Mouse (Mus musculus): ENCODE measurements at regions not wholly inside any gene's neighbourhood (a gene's known extent, or its start where the extent isn't known, plus 50 kb on each side); places are given as distances from the start of the nearest gene placed in this dataset.

DNA sequence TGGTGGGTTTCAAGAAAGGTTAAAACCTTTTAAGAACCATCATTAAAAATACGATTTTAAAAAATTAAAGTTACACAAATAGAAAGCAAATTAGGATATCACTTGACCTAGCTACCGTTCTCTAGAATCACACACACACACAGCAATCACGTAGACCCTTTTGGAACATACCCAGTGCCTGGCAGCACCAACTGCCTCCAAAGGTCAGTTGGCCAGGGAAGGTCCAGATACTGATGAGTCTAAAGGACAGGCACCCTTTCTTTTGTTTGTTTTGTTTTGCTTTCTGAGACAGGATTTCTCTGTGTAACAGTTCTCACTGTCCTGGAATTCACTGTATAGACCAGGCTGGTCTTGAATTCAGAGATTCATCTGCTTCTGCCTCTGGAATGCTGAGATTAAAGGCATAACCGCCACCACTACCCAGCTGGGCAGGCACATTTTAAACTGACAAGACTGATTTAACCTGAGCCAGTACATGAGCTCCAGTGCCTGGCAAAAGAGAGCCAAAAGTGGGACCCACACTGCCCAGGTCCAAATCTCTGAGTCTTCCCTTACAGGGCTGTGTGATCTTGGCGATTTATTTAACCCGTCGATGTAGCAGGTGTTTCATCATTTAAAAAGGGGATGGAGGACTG is 353.0 kb downstream of the Pmp22 start:
- H3K27me3 ChIP-seq, result no peaks in the 10 kb centered on the region
- ATAC-seq (no peak), DNase-seq (ENCODE audit: low read depth, low spot score) (no peak)
- ChIA-PET POLR2A (no interaction called here), CTCF (no interaction called here)
- no peak for TF ChIP-seq CTCF (IDR thresholded peaks at IDR 0.05)
- in situ Hi-C loops (cut with MboI; ENCODE audit: low pct_unique_long_range_greater_than_20kb), result no loop called here

DNA sequence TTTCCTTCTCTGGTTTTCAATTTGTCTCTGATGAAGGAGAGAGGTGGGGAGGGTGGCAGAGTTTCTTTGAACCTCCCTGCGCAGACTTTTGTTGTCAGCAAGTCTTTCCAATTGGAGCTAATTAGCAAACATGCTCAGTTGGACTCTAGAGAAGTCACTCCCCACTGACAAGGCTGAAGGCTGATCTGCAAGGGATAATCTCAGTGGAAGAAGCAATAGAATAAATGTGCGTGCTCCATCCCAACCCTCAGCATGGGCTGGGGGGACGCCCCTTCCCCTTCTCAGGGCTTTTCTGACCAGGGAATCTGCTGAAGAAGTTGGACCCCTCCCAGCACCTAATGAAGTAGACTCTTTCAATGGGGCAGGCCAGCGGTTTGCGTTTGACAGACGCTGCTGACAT is 353.8 kb downstream of the Pmp22 start:
- ATAC-seq, result no peak
- CTCF ChIA-PET, result no interaction called here
- POLR2A ChIA-PET, result no interaction called here
- no peaks in the 10 kb centered on the region for H3K27me3 ChIP-seq
- DNase-seq (ENCODE audit: low read depth, low spot score), result no peak
- in situ Hi-C loops (cut with MboI; ENCODE audit: low pct_unique_long_range_greater_than_20kb), result no loop called here
- TF ChIP-seq CTCF (IDR thresholded peaks at IDR 0.05), result no peak

DNA sequence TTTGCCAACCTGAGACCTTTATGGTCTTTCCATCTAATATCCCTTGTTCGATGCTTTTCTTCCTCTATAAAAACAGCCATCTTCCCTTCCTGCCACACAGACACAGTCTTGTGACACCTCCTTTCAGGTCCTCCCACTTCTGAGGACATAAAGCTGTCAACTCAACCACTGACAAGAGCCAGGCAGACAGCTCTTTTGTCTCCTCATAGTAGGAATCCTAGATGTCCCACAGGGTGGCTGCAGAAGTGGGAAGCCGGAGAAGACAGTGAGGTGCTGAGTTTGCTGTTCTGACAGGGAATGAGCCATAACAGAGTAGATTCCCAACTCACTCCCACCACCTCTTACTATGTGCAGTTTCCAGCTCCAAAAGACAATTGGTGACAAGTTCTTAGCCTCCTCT is 358.4 kb downstream of the Pmp22 start:
- H3K27me3 ChIP-seq, result no peaks in the 10 kb centered on the region
- in situ Hi-C loops (cut with MboI; ENCODE audit: low pct_unique_long_range_greater_than_20kb), result no loop called here
- POLR2A ChIA-PET, result no interaction called here
- ATAC-seq, result no peak
- CTCF ChIA-PET, result no interaction called here
- TF ChIP-seq CTCF (IDR thresholded peaks at IDR 0.05), result no peak
- no peak for DNase-seq (ENCODE audit: low read depth, low spot score)

DNA sequence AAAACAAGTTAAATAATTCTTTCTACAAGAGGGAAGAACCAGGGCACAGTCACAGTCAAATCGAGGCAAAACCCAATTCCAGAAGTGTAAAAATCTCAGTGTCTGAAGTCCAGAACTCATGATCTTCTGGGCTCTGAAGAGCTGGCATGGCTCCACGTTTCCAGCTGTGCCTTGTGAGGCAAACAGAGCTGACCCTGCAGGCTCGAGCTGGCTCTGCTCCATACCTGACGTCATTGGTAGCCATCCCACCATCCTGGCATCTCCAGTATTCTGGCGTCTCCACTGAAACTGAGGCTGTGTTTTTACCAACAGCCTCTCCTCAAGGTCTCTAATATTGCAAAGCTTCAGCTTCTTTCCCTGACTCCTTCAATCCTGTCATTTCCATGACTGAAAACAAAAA is 373.4 kb downstream of the Pmp22 start:
- DNase-seq (ENCODE audit: low read depth, low spot score) (peak; percentile 9), ATAC-seq (no peak)
- POLR2A ChIA-PET, result no interaction called here
- CTCF ChIA-PET, result no interaction called here
- in situ Hi-C loops (cut with MboI; ENCODE audit: low pct_unique_long_range_greater_than_20kb), result no loop called here
- no peaks in the 10 kb centered on the region for H3K27me3 ChIP-seq
- no peak for TF ChIP-seq CTCF (IDR thresholded peaks at IDR 0.05)

DNA sequence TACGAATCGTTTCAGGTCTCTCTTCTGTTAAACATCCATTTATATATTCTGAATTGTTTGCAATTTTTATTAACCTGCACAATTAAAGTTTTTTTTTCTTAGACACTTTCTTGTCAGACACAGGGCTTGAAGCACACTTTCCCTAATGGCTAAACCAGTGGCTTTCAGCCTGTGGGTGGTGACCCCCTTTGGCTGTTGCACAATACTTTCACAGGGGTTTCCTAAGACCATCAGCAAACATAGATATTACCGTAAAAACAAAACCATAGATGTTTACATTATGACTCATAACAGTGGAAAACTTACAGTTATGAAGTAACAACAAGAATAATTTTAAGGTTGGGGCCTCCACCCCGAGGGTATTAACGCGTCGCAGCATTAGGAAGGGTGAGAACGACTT is 378.6 kb downstream of the Pmp22 start:
- H3K27me3 ChIP-seq, result peaks cover 4% of the 10 kb centered on the region
- in situ Hi-C loops (cut with MboI; ENCODE audit: low pct_unique_long_range_greater_than_20kb), result no loop called here
- ChIA-PET CTCF (no interaction called here), POLR2A (no interaction called here)
- TF ChIP-seq CTCF (IDR thresholded peaks at IDR 0.05), result no peak
- DNase-seq (ENCODE audit: low read depth, low spot score), result no peak
- ATAC-seq, result no peak

DNA sequence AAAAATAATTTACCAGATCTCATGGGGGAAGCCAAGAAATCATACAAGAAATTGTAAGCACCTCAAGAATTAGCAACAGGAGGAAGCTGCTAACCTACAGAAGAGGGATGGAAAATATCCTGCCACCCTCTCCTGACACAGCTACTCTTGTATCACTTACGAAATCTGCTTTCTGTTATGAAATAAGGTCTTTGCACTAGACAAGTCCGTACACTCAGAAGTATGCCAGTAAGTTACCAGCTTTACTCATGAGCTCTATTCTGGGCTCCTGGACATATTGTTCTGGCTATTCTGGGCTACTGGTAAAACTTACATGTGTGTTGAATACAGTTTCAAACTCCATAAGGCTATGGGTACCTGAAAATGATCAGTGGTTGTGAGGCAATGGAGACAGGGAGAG is 379.9 kb downstream of the Pmp22 start:
- ATAC-seq (no peak), DNase-seq (ENCODE audit: low read depth, low spot score) (no peak)
- peaks cover 4% of the 10 kb centered on the region for H3K27me3 ChIP-seq
- in situ Hi-C loops (cut with MboI; ENCODE audit: low pct_unique_long_range_greater_than_20kb), result no loop called here
- TF ChIP-seq CTCF (IDR thresholded peaks at IDR 0.05), result no peak
- CTCF ChIA-PET, result no interaction called here
- POLR2A ChIA-PET, result no interaction called here

DNA sequence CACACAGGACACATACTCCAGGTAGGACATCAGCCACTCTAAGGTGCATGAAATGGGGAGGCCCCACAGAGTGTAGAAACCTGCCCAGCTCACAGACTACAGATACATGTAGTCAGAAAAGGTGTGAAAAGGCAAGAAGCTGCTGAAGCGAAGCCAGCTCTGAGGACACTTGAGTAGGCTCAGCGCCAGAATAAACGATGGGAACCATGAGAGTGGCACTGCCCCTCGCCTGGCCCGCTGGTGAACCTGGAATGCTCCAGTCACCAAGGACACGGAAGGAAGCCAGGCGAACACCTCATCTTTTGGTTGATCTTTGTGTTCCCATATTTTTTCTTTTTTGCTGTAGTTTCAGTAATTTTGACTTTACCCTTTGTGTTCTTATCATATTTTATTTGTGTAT is 381.8 kb downstream of the Pmp22 start:
- no peak for DNase-seq (ENCODE audit: low read depth, low spot score)
- in situ Hi-C loops (cut with MboI; ENCODE audit: low pct_unique_long_range_greater_than_20kb), result no loop called here
- no peak for ATAC-seq
- CTCF ChIA-PET, result no interaction called here
- TF ChIP-seq CTCF (IDR thresholded peaks at IDR 0.05), result no peak
- H3K27me3 ChIP-seq, result peaks cover 8% of the 10 kb centered on the region
- POLR2A ChIA-PET, result no interaction called here

DNA sequence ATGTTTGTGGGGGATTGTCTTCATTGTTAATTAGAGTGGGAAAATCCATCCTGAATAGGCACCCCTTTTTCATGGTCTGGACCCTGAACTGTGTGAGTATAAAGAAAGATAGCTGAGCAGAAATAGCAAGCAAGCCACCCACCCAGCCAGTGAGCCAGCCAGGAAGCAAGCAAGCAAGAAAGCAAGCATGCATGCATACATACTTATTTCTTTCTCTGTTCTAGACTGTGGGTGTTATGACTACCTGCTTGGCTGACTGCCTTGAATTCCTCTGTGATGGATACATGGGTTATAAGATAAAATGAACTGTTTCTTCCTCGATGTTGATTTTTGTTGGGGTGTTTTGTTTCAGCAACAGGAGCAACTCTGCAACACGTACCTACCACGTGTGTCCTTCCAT is 385.8 kb downstream of the Pmp22 start:
- in situ Hi-C loops (cut with MboI; ENCODE audit: low pct_unique_long_range_greater_than_20kb), result no loop called here
- POLR2A ChIA-PET, result no interaction called here
- DNase-seq (ENCODE audit: low read depth, low spot score), result no peak
- CTCF ChIA-PET, result interaction anchor here (1.1 kb wide), 1 partner anchor 17 kb away, joined by 3 read pairs; no protein-coding TSS in a partner anchor
- TF ChIP-seq CTCF (IDR thresholded peaks at IDR 0.05), result no peak
- no peak for ATAC-seq
- peaks cover 3% of the 10 kb centered on the region for H3K27me3 ChIP-seq

DNA sequence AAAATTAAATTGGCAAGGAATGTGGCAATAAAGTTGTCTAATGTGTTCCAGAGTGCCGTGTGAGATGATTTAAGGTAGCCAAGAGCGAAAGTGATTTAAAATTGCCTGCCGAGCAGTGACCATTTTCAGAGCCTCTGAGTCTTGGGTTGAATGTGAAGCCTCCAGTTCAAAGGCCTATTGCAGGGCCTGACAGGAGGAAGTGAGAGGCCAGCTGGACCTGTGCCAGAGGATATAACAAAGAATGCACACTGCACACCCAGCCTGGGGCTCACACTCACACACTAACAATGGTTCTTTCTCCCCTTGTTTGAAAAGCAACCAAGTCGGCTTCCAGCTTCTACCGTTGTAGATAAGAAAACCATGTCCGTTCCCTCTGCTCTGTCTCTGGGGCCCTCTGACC is 390.1 kb downstream of the Pmp22 start:
- ATAC-seq (no peak), DNase-seq (ENCODE audit: low read depth, low spot score) (no peak)
- POLR2A ChIA-PET, result no interaction called here
- TF ChIP-seq CTCF (IDR thresholded peaks at IDR 0.05), result no peak
- H3K27me3 ChIP-seq, result peaks cover 15% of the 10 kb centered on the region
- CTCF ChIA-PET, result interaction anchor here (1.0 kb wide), 1 partner anchor 43 kb away, joined by 3 read pairs; no protein-coding TSS in a partner anchor
- in situ Hi-C loops (cut with MboI; ENCODE audit: low pct_unique_long_range_greater_than_20kb), result no loop called here

DNA sequence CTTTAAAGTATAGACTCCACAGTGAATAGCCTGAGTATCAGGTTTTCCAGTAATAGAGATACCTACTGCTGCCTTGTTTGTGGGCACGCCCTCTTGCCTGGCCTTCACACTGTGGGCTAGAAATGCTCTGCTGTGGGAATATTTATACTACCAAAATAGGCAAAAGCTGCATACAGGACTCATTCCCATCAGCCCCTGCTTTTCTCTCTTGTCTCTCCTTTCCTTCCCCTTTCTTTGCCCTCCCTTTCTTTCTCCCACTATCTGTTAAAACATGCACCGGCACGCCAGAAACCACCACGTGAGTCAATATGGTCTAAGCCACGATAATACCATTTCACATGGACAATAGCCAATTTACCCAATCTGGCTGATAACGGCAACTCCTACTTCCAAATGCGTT is 395.5 kb downstream of the Pmp22 start:
- no peak for TF ChIP-seq CTCF (IDR thresholded peaks at IDR 0.05)
- in situ Hi-C loops (cut with MboI; ENCODE audit: low pct_unique_long_range_greater_than_20kb), result no loop called here
- DNase-seq (ENCODE audit: low read depth, low spot score), result no peak
- ChIA-PET POLR2A (no interaction called here), CTCF (no interaction called here)
- peaks cover 16% of the 10 kb centered on the region for H3K27me3 ChIP-seq
- ATAC-seq, result no peak

DNA sequence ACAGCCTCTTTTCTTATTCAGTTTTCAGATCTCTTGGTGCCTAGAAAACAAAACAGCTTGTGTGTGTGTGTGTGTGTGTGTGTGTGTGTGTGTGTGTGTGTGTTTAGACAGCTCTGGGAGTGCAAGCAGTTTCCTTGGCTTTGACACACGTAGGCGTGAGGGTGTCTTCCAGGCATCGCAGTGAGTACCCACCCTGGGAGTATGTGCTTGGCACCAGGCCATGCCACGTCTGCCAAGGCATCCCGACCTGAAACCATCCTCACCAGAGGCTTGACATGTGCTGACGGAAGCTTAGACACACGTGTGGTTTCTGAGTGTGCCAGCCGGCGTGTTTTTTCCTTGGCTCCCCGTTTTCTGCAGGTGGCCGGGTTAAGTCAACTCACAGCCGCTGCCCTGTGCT is 396.6 kb downstream of the Pmp22 start:
- in situ Hi-C loops (cut with MboI; ENCODE audit: low pct_unique_long_range_greater_than_20kb), result no loop called here
- TF ChIP-seq CTCF (IDR thresholded peaks at IDR 0.05), result no peak
- ATAC-seq (no peak), DNase-seq (ENCODE audit: low read depth, low spot score) (no peak)
- POLR2A ChIA-PET, result no interaction called here
- H3K27me3 ChIP-seq, result peaks cover 16% of the 10 kb centered on the region
- CTCF ChIA-PET, result no interaction called here

DNA sequence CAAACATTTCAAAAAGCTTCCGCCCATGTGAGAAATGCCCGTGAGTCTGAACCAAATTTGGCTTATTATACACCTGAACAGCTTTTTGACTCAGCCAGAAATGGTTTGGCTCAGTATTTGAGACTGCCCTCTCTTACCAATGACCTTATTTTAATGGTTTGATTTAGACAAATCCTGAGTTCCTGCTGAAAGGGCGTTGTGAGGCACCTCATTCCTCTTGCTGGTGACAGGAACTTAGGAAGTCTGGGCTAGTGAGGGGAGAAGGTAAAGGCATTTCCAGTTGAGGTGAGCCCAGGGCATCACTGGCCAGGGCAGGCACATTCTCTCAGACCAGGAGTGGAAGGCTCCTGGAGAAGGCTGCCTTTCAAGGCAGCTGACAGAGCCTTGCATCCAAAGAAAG is 396.1 kb downstream of the Hs3st3b1 start:
- ChIA-PET CTCF (no interaction called here), POLR2A (no interaction called here)
- in situ Hi-C loops (cut with MboI; ENCODE audit: low pct_unique_long_range_greater_than_20kb), result no loop called here
- DNase-seq (ENCODE audit: low read depth, low spot score) (no peak), ATAC-seq (no peak)
- no peak for TF ChIP-seq CTCF (IDR thresholded peaks at IDR 0.05)
- H3K27me3 ChIP-seq, result peaks cover 11% of the 10 kb centered on the region

Measured in Patski (cell line).